Mouse (Mus musculus): Measurements from ENCODE around the gene Zscan26.
"Not testable (repeated sequence)": the region's sequence is repeated elsewhere in the genome, so short reads cannot be mapped to it uniquely, and the experiment has no call there.

GRCm38 (mm10) chr13:21396048-21396447 lies 57.5 kb downstream of the Zscan26 start:
- TF ChIP-seq CTCF (IDR thresholded peaks at IDR 0.05; ENCODE audit: low read depth); EP300 (optimal IDR thresholded peaks at IDR 0.05): not testable (repeated sequence)
